Mouse (Mus musculus) cerebellum, postnatal 36 days (tissue): ENCODE data around the gene Mup15.
"Not testable (repeated sequence)": the region's sequence is repeated elsewhere in the genome, so short reads cannot be mapped to it uniquely, and the experiment has no call there.

ENCODE experiments used
- DNase-seq, 2 experiments: peaks; one replicate each; pipeline ENCODE4 v3.0.0; 2021 to 2022; ENCODE audit warnings: mixed read lengths in 2 of 2

Gene Mup15

GRCm38 (mm10) chr4:61439643-61440042, at the start of gene Mup15:
TSS of gene Mup15 (minus strand) at chr4:61439743.
- DNase-seq, result not testable (repeated sequence)
